Comparison of ENCODE assay signal across 8 mouse cellular contexts in genomic region chr4:136898637-136899036, GRCm38 (mm10). TPM values are rescaled to one million over a fixed set of nuclear protein-coding genes. Genes with fewer than 3 reads are reported as not detected.
A peak's percentile ranks its signal among the peaks of the same experiment; 100 is the strongest.
DNase-seq lines count a peak whose midpoint lies in the region; ATAC-seq lines count a peak whose summit lies in the region.

Gene C1qa, minus strand, starts transcription at chr4:136898803.

- no peak for ATAC-seq in heart, embryonic 11.5 days (replicated peaks; ENCODE audit: insufficient number of reproducible peaks, low FRiP score, low TSS enrichment)
- ATAC-seq in intestine, embryonic 16.5 days: no peak
- ATAC-seq in midbrain, embryonic 13.5 days: no peak

- no peaks in the 10 kb centered on the region for H3K4me1 ChIP-seq in heart, embryonic 11.5 days (ENCODE audit: control insufficient read depth, insufficient read depth, low read length)
- H3K4me1 ChIP-seq in intestine, embryonic 16.5 days (ENCODE audit: control insufficient read depth, insufficient read depth, low read length): no peaks in the 10 kb centered on the region
- H3K4me1 ChIP-seq in midbrain, embryonic 13.5 days (replicated peaks): peaks cover 20% of the 10 kb centered on the region

- H3K9me3 ChIP-seq in heart, embryonic 11.5 days (replicated peaks; ENCODE audit: control insufficient read depth, low read length): no peaks in the 10 kb centered on the region
- no peaks in the 10 kb centered on the region for H3K9me3 ChIP-seq in intestine, embryonic 16.5 days (ENCODE audit: control insufficient read depth, low read length)
- no peaks in the 10 kb centered on the region for H3K9me3 ChIP-seq in midbrain, embryonic 13.5 days

- H3K36me3 ChIP-seq in heart, embryonic 11.5 days (ENCODE audit: control insufficient read depth, insufficient read depth, low read length): no peaks in the 10 kb centered on the region
- H3K36me3 ChIP-seq in intestine, embryonic 16.5 days (ENCODE audit: control insufficient read depth, insufficient read depth, low read length): no peaks in the 10 kb centered on the region
- H3K36me3 ChIP-seq in midbrain, embryonic 13.5 days: no peaks in the 10 kb centered on the region

- 71% methylated on average over 9 of the region's 9 CpGs for WGBS in heart, embryonic 11.5 days (ENCODE audit: insufficient replicate concordance)
- WGBS in intestine, embryonic 16.5 days: 69% methylated on average over 9 of the region's 9 CpGs
- 78% methylated on average over 9 of the region's 9 CpGs for WGBS in midbrain, embryonic 13.5 days

- H3K4me2 ChIP-seq in heart, embryonic 11.5 days: no peak within 1 kb of the TSS
- no peak within 1 kb of the TSS for H3K4me2 ChIP-seq in intestine, embryonic 16.5 days (ENCODE audit: low read depth, low read length)
- no peak within 1 kb of the TSS for H3K4me2 ChIP-seq in midbrain, embryonic 13.5 days (replicated peaks)

- peak; percentile 99 for DNase-seq in heart, adult 11 months
- peak; percentile 20 for DNase-seq in adrenal gland, adult 2 months
- no peak for DNase-seq in gastrocnemius, postnatal 14 days
- no peak for DNase-seq in natural killer cell, adult 2 months (ENCODE audit: low spot score in 2 of 2)
- no peak for DNase-seq in thymus, postnatal 4 days

- intact Hi-C loops in gastrocnemius, postnatal 14 days (cut with DNase I; ENCODE audit: low total_unique reads): no loop called here

- no peak within 1 kb of the TSS for H3K27ac ChIP-seq in heart, embryonic 11.5 days (ENCODE audit: low read depth, low read length)
- peak within 1 kb of the TSS; percentile 64 for H3K27ac ChIP-seq in intestine, embryonic 16.5 days (ENCODE audit: low read length)
- H3K27ac ChIP-seq in midbrain, embryonic 13.5 days: no peak within 1 kb of the TSS

- peaks cover 62% of the 10 kb centered on the region for H3K27me3 ChIP-seq in heart, embryonic 11.5 days (ENCODE audit: control insufficient read depth, insufficient read depth, low read length)
- peaks cover 9% of the 10 kb centered on the region; the same call in 1 of the 2 replicates for H3K27me3 ChIP-seq in intestine, embryonic 16.5 days (replicated peaks; ENCODE audit: control insufficient read depth, insufficient read depth, low read length)
- peaks cover 70% of the 10 kb centered on the region for H3K27me3 ChIP-seq in midbrain, embryonic 13.5 days

- no peak within 1 kb of the TSS for H3K4me3 ChIP-seq in heart, embryonic 11.5 days (ENCODE audit: low read depth, low read length)
- no peak within 1 kb of the TSS for H3K4me3 ChIP-seq in intestine, embryonic 16.5 days (ENCODE audit: low read length)
- H3K4me3 ChIP-seq in midbrain, embryonic 13.5 days (replicated peaks): no peak within 1 kb of the TSS

- H3K9ac ChIP-seq in heart, embryonic 11.5 days (ENCODE audit: low read depth, low read length): no peak within 1 kb of the TSS
- no peak within 1 kb of the TSS; the same call in 1 of the 2 replicates for H3K9ac ChIP-seq in intestine, embryonic 16.5 days (ENCODE audit: low read depth, low read length)
- no peak within 1 kb of the TSS for H3K9ac ChIP-seq in midbrain, embryonic 13.5 days (replicated peaks)

RNA-seq across cellular contexts. Expression of gene C1qa, which starts in this region (rescaled TPM):
- 8.1 and 8.8 TPM in 2 replicates for polyA plus RNA-seq in heart, embryonic 11.5 days (2014; fragmentation: Nextera tagmentation; extraction: Ambion mirVana)
- total RNA-seq in adrenal gland, adult 2 months (2021): 10 to 100 TPM; 57.5 to 79.1 TPM
- 94.7 and 109 TPM in 2 replicates for polyA plus RNA-seq in adrenal gland, adult 2 months (2012; rRNA removed)
- 10 to 100 TPM; 18.7 to 19.7 TPM for total RNA-seq in gastrocnemius, postnatal 14 days (2021)
- polyA plus RNA-seq in intestine, embryonic 16.5 days (2015; fragmentation: Nextera tagmentation; extraction: Ambion mirVana): 60.4 and 60.6 TPM in 2 replicates
- polyA plus RNA-seq in midbrain, embryonic 13.5 days (2015; fragmentation: Nextera tagmentation; extraction: Ambion mirVana): 14.4 and 16.5 TPM in 2 replicates

Comparison
In these comparisons a context has a peak if more than half of its experiments do, and no peak if none do; other contexts are left out.
1. DNase-seq: peak in heart, adult 11 months (single experiment) and adrenal gland, adult 2 months (single experiment); none in gastrocnemius, postnatal 14 days (single experiment), natural killer cell, adult 2 months (0 of 2) and thymus, postnatal 4 days (single experiment).